ENCODE assay signal across 9 mouse cellular contexts in the genomic region with DNA sequence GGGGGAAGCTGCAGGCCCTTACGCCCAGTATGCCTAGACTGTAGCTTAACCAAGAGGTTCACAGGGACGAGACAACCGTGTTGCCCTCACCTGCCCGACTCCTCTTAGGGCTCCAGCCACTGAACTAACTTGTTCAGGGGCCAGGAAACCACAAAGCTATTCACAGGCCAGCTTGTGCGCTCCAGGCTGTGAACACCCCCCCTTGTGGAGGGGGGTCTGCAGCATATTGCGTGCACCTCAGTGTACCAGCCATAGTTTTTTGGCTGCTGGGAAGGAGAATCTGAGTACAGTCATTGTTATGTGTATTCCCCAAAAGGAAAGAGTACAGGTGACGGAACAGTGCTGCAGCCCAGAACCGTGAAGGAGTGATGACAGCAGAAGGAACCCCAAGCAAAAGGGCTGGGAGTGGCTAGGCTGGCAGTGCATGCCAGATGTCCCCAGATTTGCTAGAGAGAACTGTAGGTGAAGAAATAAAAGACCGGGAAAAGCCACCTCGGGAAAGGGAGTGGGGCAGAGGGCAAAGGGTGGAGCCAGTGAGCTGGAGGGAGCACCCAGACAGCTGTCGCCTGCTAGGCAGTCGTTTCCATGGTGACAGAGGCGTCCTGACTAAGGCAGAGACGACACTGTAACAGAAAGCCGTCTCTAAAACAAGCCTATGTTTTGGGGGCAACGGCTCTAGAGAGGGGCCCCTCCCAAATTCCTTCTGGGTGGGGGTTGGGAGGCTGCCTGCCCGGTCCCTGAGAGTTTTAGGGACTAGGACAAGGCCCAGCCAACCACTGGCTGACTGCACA. TPM values are rescaled to one million over a fixed set of nuclear protein-coding genes. Genes with fewer than 3 reads are reported as not detected.
A peak's percentile ranks its signal among the peaks of the same experiment; 100 is the strongest.
DNase-seq lines count a peak whose midpoint lies in the region; TF ChIP-seq lines count a peak whose summit lies in the region.
"Had no signal": no experiment of that assay in that cellular context is flagged by ENCODE, and none has a peak within 500 bp of the region (broad histone marks: within the 10 kb centered on the region; RNA-seq: fewer than 3 reads in every experiment).

No protein-coding gene starts in this region.

- H3K27ac ChIP-seq in heart, adult 2 months: peak overlapping the region; percentile 76
- H3K27ac ChIP-seq: liver, embryonic 14.5 days had no signal

- TF ChIP-seq CTCF in brain, embryonic 14.5 days (IDR thresholded peaks at IDR 0.05; ENCODE audit: borderline replicate concordance, extremely low read depth, insufficient read depth, insufficient read length): no peak
- TF ChIP-seq CTCF in heart, adult 2 months (IDR thresholded peaks at IDR 0.05): no peak

- peak; percentile 62 for DNase-seq in adrenal gland, adult 2 months
- no peak for DNase-seq in adrenal gland, adult 18-20 months (ENCODE audit: low spot score in 2 of 2)
- peak; percentile 83 for DNase-seq in brain, embryonic 14.5 days (ENCODE audit: low read depth)
- peak; percentile 61 to 78 for DNase-seq in heart, adult 2 months
- peak; percentile 46 for DNase-seq in kidney, adult 9 months
- DNase-seq in lung, postnatal 14 days: peak; percentile 72
- peak; percentile 45 for DNase-seq in thymus, postnatal 14 days
- DNase-seq in T-cell, adult 2 months (ENCODE audit: low spot score): no peak

- H3K9ac ChIP-seq in heart, adult 2 months (ENCODE audit: low read depth, low read length): no peak overlapping the region
- H3K9ac ChIP-seq: liver, embryonic 14.5 days had no signal

- TF ChIP-seq EP300 in heart, adult 2 months (IDR thresholded peaks at IDR 0.05; ENCODE audit: insufficient read depth, low read depth, low read length): no peak

- intact Hi-C loops in heart, adult 2 months (cut with DNase I): no loop called here

- TF ChIP-seq POLR2A in brain, embryonic 14.5 days (IDR thresholded peaks at IDR 0.05; ENCODE audit: borderline replicate concordance, extremely low read depth, insufficient read depth, insufficient read length, poor library complexity, severe bottlenecking): no peak
- no peak for TF ChIP-seq POLR2A in heart, adult 2 months (IDR thresholded peaks at IDR 0.05; ENCODE audit: insufficient read depth, low read depth, low read length)

- 43% methylated on average over 17 of the region's 17 CpGs for WGBS in heart, adult 2 months

- no peaks in the 10 kb centered on the region; the same call in 1 of the 2 replicates for H3K36me3 ChIP-seq in heart, adult 2 months (ENCODE audit: control insufficient read depth, insufficient read depth, low read length)

- H3K4me1 ChIP-seq in heart, adult 2 months (ENCODE audit: control insufficient read depth, insufficient read depth, low read length): peaks cover 24% of the 10 kb centered on the region

- no peak overlapping the region for H3K4me3 ChIP-seq in heart, adult 2 months

- no peaks in the 10 kb centered on the region for H3K27me3 ChIP-seq in heart, adult 2 months (ENCODE audit: control insufficient read depth, insufficient read depth, low read length)

- no peaks in the 10 kb centered on the region for H3K79me2 ChIP-seq in heart, adult 2 months (replicated peaks; ENCODE audit: control insufficient read depth, insufficient read depth, low read length)

RNA-seq across cellular contexts. Expression of gene Tppp3, which starts 2.7 kb away (rescaled TPM):
- total RNA-seq in adrenal gland, adult 2 months (2021): 10 to 100 TPM; 26.2 to 37.5 TPM
- 50.8 and 65.2 TPM in 2 replicates for polyA plus RNA-seq in adrenal gland, adult 2 months (2012; rRNA removed)
- total RNA-seq in adrenal gland, adult 18-20 months (2021): 10 to 100 TPM; 24.0 to 43.0 TPM
- polyA plus RNA-seq in brain, embryonic 14.5 days (2012; rRNA removed): 62.7 and 89.6 TPM in 2 replicates
- total RNA-seq in heart, adult 2 months (2021): 10 to 100 TPM; 35.0 to 48.8 TPM
- 73.7 and 89.2 TPM in 2 replicates for polyA plus RNA-seq in heart, adult 2 months (2012; rRNA removed)

RNA-seq across cellular contexts. Expression of gene Zdhhc1, which starts 22.7 kb away (rescaled TPM):
- 10 to 100 TPM; 13.8 to 19.2 TPM for total RNA-seq in adrenal gland, adult 2 months (2021)
- polyA plus RNA-seq in adrenal gland, adult 2 months (2012; rRNA removed): 53.3 and 62.5 TPM in 2 replicates
- 10 to 100 TPM; 18.1 to 18.3 TPM for total RNA-seq in adrenal gland, adult 18-20 months (2021)
- 40.0 and 46.2 TPM in 2 replicates for polyA plus RNA-seq in brain, embryonic 14.5 days (2012; rRNA removed)
- 10 to 100 TPM; 13.0 to 13.3 TPM for total RNA-seq in heart, adult 2 months (2021)
- polyA plus RNA-seq in heart, adult 2 months (2012; rRNA removed): 37.5 and 40.5 TPM in 2 replicates

RNA-seq across cellular contexts. Expression of gene Hsd11b2, which starts 44.5 kb away (rescaled TPM):
- total RNA-seq in adrenal gland, adult 2 months (2021): under 1 TPM; 0.14 to 0.35 TPM
- 1.2 and 2.2 TPM in 2 replicates for polyA plus RNA-seq in adrenal gland, adult 2 months (2012; rRNA removed)
- total RNA-seq in adrenal gland, adult 18-20 months (2021): under 1 TPM; 0.16 to 0.53 TPM
- polyA plus RNA-seq in brain, embryonic 14.5 days (2012; rRNA removed): 8.3 and 12.1 TPM in 2 replicates
- under 1 TPM in 1 of 2 experiments, not detected in 1; 0.23 TPM for total RNA-seq in heart, adult 2 months (2021)
- polyA plus RNA-seq in heart, adult 2 months (2012; rRNA removed): 0.08 and 0.32 TPM in 2 replicates

Comparison
In these comparisons a context has a peak if more than half of its experiments do, and no peak if none do; other contexts are left out.
1. DNase-seq: peak in adrenal gland, adult 2 months (single experiment), brain, embryonic 14.5 days (single experiment), heart, adult 2 months (2 of 2), kidney, adult 9 months (single experiment), lung, postnatal 14 days (single experiment) and thymus, postnatal 14 days (single experiment); none in adrenal gland, adult 18-20 months (0 of 2) and T-cell, adult 2 months (single experiment).